Mouse (Mus musculus): Measurements from ENCODE around the gene Hadha. TPM values are rescaled to one million over a fixed set of nuclear protein-coding genes. Genes with fewer than 3 reads are reported as not detected.

The Hadha gene
- polyA plus RNA-seq, 1 experiment: 119 TPM

- no peak overlapping the region for H3K4me2 ChIP-seq (ENCODE audit: low read depth)
- H3K27me3 ChIP-seq (ENCODE audit: control insufficient read depth, insufficient read depth, insufficient read length): no peaks in the 10 kb centered on the region
- H3K36me3 ChIP-seq (ENCODE audit: control insufficient read depth, insufficient read depth): peaks cover 35% of the 10 kb centered on the region
- H3K4me3 ChIP-seq: no peak overlapping the region
- no peak overlapping the region for H3ac ChIP-seq (ENCODE audit: control insufficient read depth, insufficient read length)
- TF ChIP-seq POLR2A (IDR thresholded peaks at IDR 0.05; ENCODE audit: insufficient read length, low read depth): no peak
- TF ChIP-seq SRF (IDR thresholded peaks at IDR 0.05; ENCODE audit: control insufficient read depth, insufficient read length, low read depth): no peak
- no peak for TF ChIP-seq MYOG (IDR thresholded peaks at IDR 0.05; ENCODE audit: control insufficient read depth in 1 of 3, insufficient read depth in 1 of 3, insufficient read length in 2 of 3, low read depth in 2 of 3)
- TF ChIP-seq TCF12 (IDR thresholded peaks at IDR 0.05; ENCODE audit: insufficient read depth, poor library complexity, severe bottlenecking): no peak
- no peak for TF ChIP-seq E2F4 (IDR thresholded peaks at IDR 0.05; ENCODE audit: insufficient read depth)
- TF ChIP-seq REST (IDR thresholded peaks at IDR 0.05; ENCODE audit: insufficient read depth, insufficient read length): no peak
- H3K79me2 ChIP-seq (ENCODE audit: control insufficient read depth, insufficient read depth): no peaks in the 10 kb centered on the region
Measured at GRCm38 (mm10) chr5:30135711-30136231, 19.2 kb downstream of the Hadha start.

GRCm38 (mm10) chr5:30132173-30132572, 22.8 kb downstream of the Hadha start:
- H3K79me2 ChIP-seq (ENCODE audit: control insufficient read depth, insufficient read depth): no peaks in the 10 kb centered on the region
- no peaks in the 10 kb centered on the region for H3K27me3 ChIP-seq (ENCODE audit: control insufficient read depth, insufficient read depth, insufficient read length)
- TF ChIP-seq USF1 (IDR thresholded peaks at IDR 0.05; ENCODE audit: low read depth) (no peak), CEBPB (IDR thresholded peaks at IDR 0.05; ENCODE audit: insufficient read depth, poor library complexity, severe bottlenecking) (no peak), POLR2A (IDR thresholded peaks at IDR 0.05; ENCODE audit: insufficient read length, low read depth) (no peak), E2F4 (IDR thresholded peaks at IDR 0.05; ENCODE audit: insufficient read depth) (no peak), MAX (IDR thresholded peaks at IDR 0.05; ENCODE audit: low read depth) (no peak), SRF (IDR thresholded peaks at IDR 0.05; ENCODE audit: control insufficient read depth, insufficient read length, low read depth) (no peak)
- H3K4me3 ChIP-seq: no peak overlapping the region
- no peak overlapping the region for H3ac ChIP-seq (ENCODE audit: control insufficient read depth, insufficient read length)
- H3K4me2 ChIP-seq (ENCODE audit: low read depth): no peak overlapping the region
- H3K36me3 ChIP-seq (ENCODE audit: control insufficient read depth, insufficient read depth): peaks cover 21% of the 10 kb centered on the region

- no peak for TF ChIP-seq USF1 (IDR thresholded peaks at IDR 0.05; ENCODE audit: low read depth)
- no peak for TF ChIP-seq MYOG (IDR thresholded peaks at IDR 0.05; ENCODE audit: control insufficient read depth in 1 of 3, insufficient read depth in 1 of 3, insufficient read length in 2 of 3, low read depth in 2 of 3)
- TF ChIP-seq TCF12 (IDR thresholded peaks at IDR 0.05; ENCODE audit: insufficient read depth, poor library complexity, severe bottlenecking): no peak
- no peak for TF ChIP-seq CEBPB (IDR thresholded peaks at IDR 0.05; ENCODE audit: insufficient read depth, poor library complexity, severe bottlenecking)
- no peak for TF ChIP-seq TCF3 (IDR thresholded peaks at IDR 0.05; ENCODE audit: insufficient read length, low read depth)
- TF ChIP-seq POLR2A (IDR thresholded peaks at IDR 0.05; ENCODE audit: insufficient read length, low read depth): no peak
- no peak for TF ChIP-seq E2F4 (IDR thresholded peaks at IDR 0.05; ENCODE audit: insufficient read depth)
- TF ChIP-seq MAX (IDR thresholded peaks at IDR 0.05; ENCODE audit: low read depth): no peak
- TF ChIP-seq SRF (IDR thresholded peaks at IDR 0.05; ENCODE audit: control insufficient read depth, insufficient read length, low read depth): no peak
- no peak for TF ChIP-seq MYOD1 (IDR thresholded peaks at IDR 0.05; ENCODE audit: control insufficient read depth in 1 of 3, insufficient read length in 2 of 3, low read depth in 2 of 3)
- no peak overlapping the region for H3K4me2 ChIP-seq (ENCODE audit: low read depth)
- H3K36me3 ChIP-seq (ENCODE audit: control insufficient read depth, insufficient read depth): peaks cover 22% of the 10 kb centered on the region
- no peak overlapping the region for H3K4me3 ChIP-seq
- no peak overlapping the region for H3ac ChIP-seq (ENCODE audit: control insufficient read depth, insufficient read length)
- no peaks in the 10 kb centered on the region for H3K27me3 ChIP-seq (ENCODE audit: control insufficient read depth, insufficient read depth, insufficient read length)
- no peaks in the 10 kb centered on the region for H3K79me2 ChIP-seq (ENCODE audit: control insufficient read depth, insufficient read depth)
Measured at GRCm38 (mm10) chr5:30131246-30131645, 23.7 kb downstream of the Hadha start.

GRCm38 (mm10) chr5:30128680-30129079, 26.3 kb downstream of the Hadha start:
- no peak overlapping the region for H3K4me2 ChIP-seq (ENCODE audit: low read depth)
- H3ac ChIP-seq (ENCODE audit: control insufficient read depth, insufficient read length): no peak overlapping the region
- no peaks in the 10 kb centered on the region for H3K79me2 ChIP-seq (ENCODE audit: control insufficient read depth, insufficient read depth)
- no peaks in the 10 kb centered on the region for H3K27me3 ChIP-seq (ENCODE audit: control insufficient read depth, insufficient read depth, insufficient read length)
- peaks cover 39% of the 10 kb centered on the region for H3K36me3 ChIP-seq (ENCODE audit: control insufficient read depth, insufficient read depth)
- H3K4me3 ChIP-seq: no peak overlapping the region
- TF ChIP-seq SRF (IDR thresholded peaks at IDR 0.05; ENCODE audit: control insufficient read depth, insufficient read length, low read depth) (no peak), USF1 (IDR thresholded peaks at IDR 0.05; ENCODE audit: low read depth) (no peak)

DNA sequence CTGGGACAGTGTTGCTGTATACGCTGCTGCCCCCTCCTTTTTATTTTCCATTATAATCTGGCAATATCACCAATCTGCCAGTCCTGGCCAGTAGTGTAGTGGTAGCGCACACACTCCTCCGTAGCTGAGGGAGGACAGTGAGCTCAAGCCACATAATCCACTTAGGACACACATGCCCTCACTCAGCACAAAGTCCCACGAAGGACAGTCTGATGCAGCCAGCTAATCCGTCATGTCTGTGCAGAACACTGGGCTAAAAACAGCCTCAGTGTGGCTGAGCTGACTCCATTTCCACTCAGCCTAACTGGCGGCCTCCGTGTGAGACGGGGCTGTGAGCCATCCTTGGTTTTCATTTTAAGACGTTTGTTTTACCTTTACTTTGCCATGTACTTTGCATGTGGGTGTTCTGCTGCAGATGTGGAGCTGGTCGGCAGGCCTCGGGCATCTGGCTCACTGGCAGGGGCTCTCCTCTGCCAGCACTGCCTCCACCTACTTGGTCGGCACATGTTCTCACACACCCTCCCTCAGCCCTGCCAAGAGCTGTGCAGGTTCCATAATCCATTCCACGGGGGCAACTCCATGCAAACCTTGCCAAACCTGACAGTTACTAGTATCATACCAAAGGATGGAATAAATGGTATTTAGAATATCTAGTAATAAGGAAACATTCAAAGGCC, 26.9 kb downstream of the Hadha start:
- H3K36me3 ChIP-seq (ENCODE audit: control insufficient read depth, insufficient read depth): peaks cover 39% of the 10 kb centered on the region
- no peaks in the 10 kb centered on the region for H3K27me3 ChIP-seq (ENCODE audit: control insufficient read depth, insufficient read depth, insufficient read length)
- TF ChIP-seq MYOG (IDR thresholded peaks at IDR 0.05; ENCODE audit: control insufficient read depth in 1 of 3, insufficient read depth in 1 of 3, insufficient read length in 2 of 3, low read depth in 2 of 3): no peak
- TF ChIP-seq POLR2AphosphoS2 (IDR thresholded peaks at IDR 0.05; ENCODE audit: insufficient read length, low read depth): no peak
- no peak for TF ChIP-seq MYOD1 (IDR thresholded peaks at IDR 0.05; ENCODE audit: control insufficient read depth in 1 of 3, insufficient read length in 2 of 3, low read depth in 2 of 3)
- no peak for TF ChIP-seq USF1 (IDR thresholded peaks at IDR 0.05; ENCODE audit: low read depth)
- no peak for TF ChIP-seq SRF (IDR thresholded peaks at IDR 0.05; ENCODE audit: control insufficient read depth, insufficient read length, low read depth)
- TF ChIP-seq CEBPB (IDR thresholded peaks at IDR 0.05; ENCODE audit: insufficient read depth, poor library complexity, severe bottlenecking): no peak
- TF ChIP-seq MAX (IDR thresholded peaks at IDR 0.05; ENCODE audit: low read depth): no peak
- no peak for TF ChIP-seq E2F4 (IDR thresholded peaks at IDR 0.05; ENCODE audit: insufficient read depth)
- no peak for TF ChIP-seq POLR2A (IDR thresholded peaks at IDR 0.05; ENCODE audit: insufficient read length, low read depth)
- no peak for TF ChIP-seq TCF3 (IDR thresholded peaks at IDR 0.05; ENCODE audit: insufficient read length, low read depth)
- no peak for TF ChIP-seq REST (IDR thresholded peaks at IDR 0.05; ENCODE audit: insufficient read depth, insufficient read length)
- no peak for TF ChIP-seq TCF12 (IDR thresholded peaks at IDR 0.05; ENCODE audit: insufficient read depth, poor library complexity, severe bottlenecking)
- H3K79me2 ChIP-seq (ENCODE audit: control insufficient read depth, insufficient read depth): no peaks in the 10 kb centered on the region
- no peak overlapping the region for H3ac ChIP-seq (ENCODE audit: control insufficient read depth, insufficient read length)
- no peak overlapping the region for H3K4me3 ChIP-seq
- no peak overlapping the region for H3K4me2 ChIP-seq (ENCODE audit: low read depth)

Measured in myocyte (in vitro differentiated cells).